Mouse (Mus musculus) large intestine, adult 2 months (tissue): Measurements from ENCODE around the gene Cry1. TPM values are rescaled to one million over a fixed set of nuclear protein-coding genes. Genes with fewer than 3 reads are reported as not detected.

Source experiments
- polyA plus RNA-seq: library from polyadenylated mRNA; depleted of rRNA; stranded (reverse); fragments of >200 nt; gene quantifications from 2 replicates; pipeline ENCODE4 v1.2.3, GENCODE M21; 2012; rRNA removed

Cry1 gene
- polyA plus RNA-seq, 1 experiment = 6.2 TPM

Other genes with a start within 250 kb of the Cry1 start
- gene Fhl4, start 82.6 kb downstream of the Cry1 start, polyA plus RNA-seq = 0.14 and 0.18 TPM in 2 replicates
- 2.4 and 3.8 TPM in 2 replicates for gene Tmem263, start 82.4 kb downstream of the Cry1 start, polyA plus RNA-seq
- gene Mterf2, start 57.0 kb downstream of the Cry1 start, polyA plus RNA-seq = 2.2 and 4.6 TPM in 2 replicates
- 0.82 and 1.3 TPM in 2 replicates for gene Btbd11, start 201.8 kb upstream of the Cry1 start, polyA plus RNA-seq